Mouse (Mus musculus) macrophage (primary cell): ENCODE results near the gene Lnx2. TPM values are rescaled to one million over a fixed set of nuclear protein-coding genes. Genes with fewer than 3 reads are reported as not detected.

Source experiments
- H3K27ac ChIP-seq: fragments of 350-480 bp; formaldehyde crosslinking; 2 replicates; pipeline ENCODE4 v1.9.0; 2021
- H3K36me3 ChIP-seq: fragments of 350-480 bp; formaldehyde crosslinking; 2 replicates; pipeline ENCODE4 v1.9.0; 2021; ENCODE audit errors: inconsistent target
- H3K4me3 ChIP-seq: fragments of 350-480 bp; formaldehyde crosslinking; 2 replicates; pipeline ENCODE4 v1.9.0; 2021; ENCODE audit errors: inconsistent target
- H3K79me2 ChIP-seq: fragments of 350-480 bp; formaldehyde crosslinking; 2 replicates; pipeline ENCODE4 v1.9.0; 2021; ENCODE audit errors: inconsistent target
- WGBS: methylation state at CpG from one replicate; pipeline ENCODE4 v1.1.7; 2026; ENCODE audit warnings: inconsistent platforms; ENCODE audit not compliant: missing documents; 5-methylcytosine and 5-hydroxymethylcytosine counted together
- polyA plus RNA-seq: library from polyadenylated mRNA; stranded (reverse); fragments of 250-400 nt; gene quantifications from 3 replicates; pipeline ENCODE4 v1.2.4, GENCODE M21; 2018; ENCODE audit warnings: inconsistent platforms

Gene Lnx2
- polyA plus RNA-seq, 1 experiment from 2014 or later: 9.6 TPM

DNA sequence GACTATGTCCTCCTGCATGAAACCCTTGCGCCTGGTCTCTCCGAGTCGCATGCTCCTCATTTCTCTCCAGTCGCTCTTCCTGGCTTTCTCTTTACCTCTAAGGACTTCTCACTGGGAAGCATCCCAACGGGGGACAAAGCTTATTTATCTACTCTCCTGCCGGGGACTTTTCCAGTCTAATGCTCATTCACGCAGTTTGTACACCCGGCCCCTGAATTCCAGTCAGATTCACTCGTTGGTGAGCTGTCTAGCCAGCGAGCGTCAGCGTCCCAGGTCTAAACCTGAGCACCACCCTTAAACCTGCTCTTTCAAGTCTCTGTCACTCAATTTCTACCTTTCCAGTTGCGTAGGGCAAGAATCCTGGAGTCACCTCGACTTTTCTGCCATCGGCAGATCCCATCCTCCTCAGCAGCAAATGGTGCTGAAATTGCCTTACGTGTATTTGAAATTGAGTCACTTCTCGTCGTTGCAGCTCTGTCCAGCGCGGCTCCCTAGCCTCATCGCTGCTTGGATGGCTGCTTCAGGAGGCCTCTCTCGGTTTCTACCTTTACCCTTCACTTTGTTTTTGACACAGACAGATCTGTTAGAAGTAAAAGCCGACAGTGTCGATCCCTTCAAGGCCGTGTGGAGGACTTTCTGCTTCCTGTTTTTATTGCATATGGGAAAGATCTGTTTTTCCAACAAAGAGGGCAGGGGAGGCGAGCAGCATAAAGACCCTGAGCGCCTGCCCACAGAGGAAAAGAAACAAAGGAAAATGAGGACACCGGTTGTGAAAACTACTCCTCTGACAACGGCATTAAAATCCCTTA lies 24.7 kb downstream of the Lnx2 start:
- Histone ChIP-seq H3K4me3 (no peak overlapping the region), H3K27ac (no peak overlapping the region), H3K36me3 (no peaks in the 10 kb centered on the region), H3K79me2 (peaks cover 92% of the 10 kb centered on the region; the same call in 1 of the 2 replicates)
- 73% methylated on average over 28 of the region's 29 CpGs for WGBS

DNA sequence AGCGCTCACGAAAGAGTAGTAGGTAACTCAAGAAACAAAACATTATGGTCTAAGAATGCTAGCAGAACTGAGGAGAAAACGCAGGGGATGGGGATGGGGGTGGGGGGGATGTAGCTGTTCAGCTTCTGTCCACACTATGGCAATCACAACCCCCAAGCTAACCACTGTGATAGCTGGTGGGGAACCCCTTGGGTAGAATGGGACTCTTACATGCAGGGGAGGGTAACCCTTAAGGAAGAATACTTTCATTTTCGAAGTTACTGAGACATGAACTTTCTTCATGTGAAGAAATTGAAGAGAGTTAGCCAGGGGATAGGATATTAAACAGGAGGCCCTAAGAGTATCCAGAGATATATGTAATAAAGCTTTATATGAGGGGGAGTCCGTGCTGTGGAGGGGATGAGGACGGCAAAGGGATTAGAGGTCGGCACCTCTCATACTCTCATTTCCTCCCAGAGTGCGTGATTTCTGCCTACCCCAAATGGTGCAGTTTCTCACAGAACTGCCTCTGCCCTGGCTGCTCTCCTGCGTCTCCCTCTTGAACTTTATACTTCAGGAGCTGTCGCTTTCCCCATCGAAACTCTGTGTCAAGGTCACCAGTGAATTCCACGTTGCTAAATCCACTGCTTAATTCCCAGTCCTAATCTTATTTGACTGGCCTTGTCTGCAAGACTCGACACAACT lies 25.4 kb downstream of the Lnx2 start:
- no peak overlapping the region; the same call in 1 of the 2 replicates for H3K27ac ChIP-seq
- H3K4me3 ChIP-seq: peak overlapping the region; percentile 25
- WGBS: 26% methylated on average over 13 of the region's 13 CpGs
- peaks cover 85% of the 10 kb centered on the region; the same call in 1 of the 2 replicates for H3K79me2 ChIP-seq
- H3K36me3 ChIP-seq: no peaks in the 10 kb centered on the region

DNA sequence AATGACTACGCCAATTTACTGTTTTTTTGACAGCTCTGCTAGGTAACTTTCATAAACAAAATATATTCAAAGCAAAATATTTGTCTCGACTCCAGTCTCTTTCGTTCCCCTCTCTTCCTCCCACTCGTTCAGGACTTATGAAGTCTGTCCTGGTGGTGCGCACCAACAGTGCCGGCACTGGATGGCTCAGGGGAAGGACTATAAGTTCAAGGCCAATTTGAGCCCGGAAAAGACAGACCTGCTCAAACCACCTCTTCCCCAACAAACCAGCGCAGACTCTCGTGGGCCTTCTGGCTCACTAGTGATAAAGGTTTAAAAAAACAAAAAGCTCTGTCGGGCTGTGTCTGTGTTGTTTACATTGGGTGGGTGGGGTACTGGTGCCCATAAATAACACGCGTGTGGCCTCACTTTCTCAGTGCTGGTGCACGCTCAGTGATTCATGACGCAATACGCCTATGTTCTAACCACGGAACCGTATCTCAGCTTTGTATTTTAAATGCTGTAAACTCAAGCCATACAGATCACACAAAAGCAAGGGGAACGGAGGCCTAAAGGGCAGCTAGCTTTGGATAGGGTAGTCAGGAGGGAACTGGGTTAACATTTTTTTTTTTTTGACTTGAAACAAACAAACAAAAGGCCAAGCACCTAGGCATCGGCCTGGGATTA lies 26.7 kb downstream of the Lnx2 start:
- peaks cover 79% of the 10 kb centered on the region; the same call in 1 of the 2 replicates for H3K79me2 ChIP-seq
- WGBS: 90% methylated on average over 19 of the region's 19 CpGs
- H3K27ac ChIP-seq: no peak overlapping the region
- H3K36me3 ChIP-seq: no peaks in the 10 kb centered on the region
- no peak overlapping the region for H3K4me3 ChIP-seq

DNA sequence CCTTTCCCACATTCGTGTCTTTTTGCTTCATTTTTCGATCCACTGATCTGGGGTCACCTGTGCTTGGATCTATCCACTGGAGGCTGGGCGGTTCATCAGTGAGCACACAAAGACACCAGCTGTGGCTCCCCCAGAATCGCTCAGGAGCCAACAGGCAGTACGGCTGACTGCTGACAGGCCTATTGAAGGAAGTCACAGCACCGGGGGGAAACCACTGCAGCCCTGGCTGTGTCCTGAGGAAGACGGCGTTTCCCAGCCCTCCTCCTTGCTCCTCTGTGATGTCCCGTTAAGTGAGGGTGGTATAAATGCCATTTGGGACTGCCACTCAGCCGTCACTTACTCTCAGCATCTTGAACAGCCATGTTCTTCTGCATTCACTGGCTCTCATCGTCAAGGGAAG lies 30.5 kb downstream of the Lnx2 start:
- WGBS: 44% methylated on average over 11 of the region's 11 CpGs

DNA sequence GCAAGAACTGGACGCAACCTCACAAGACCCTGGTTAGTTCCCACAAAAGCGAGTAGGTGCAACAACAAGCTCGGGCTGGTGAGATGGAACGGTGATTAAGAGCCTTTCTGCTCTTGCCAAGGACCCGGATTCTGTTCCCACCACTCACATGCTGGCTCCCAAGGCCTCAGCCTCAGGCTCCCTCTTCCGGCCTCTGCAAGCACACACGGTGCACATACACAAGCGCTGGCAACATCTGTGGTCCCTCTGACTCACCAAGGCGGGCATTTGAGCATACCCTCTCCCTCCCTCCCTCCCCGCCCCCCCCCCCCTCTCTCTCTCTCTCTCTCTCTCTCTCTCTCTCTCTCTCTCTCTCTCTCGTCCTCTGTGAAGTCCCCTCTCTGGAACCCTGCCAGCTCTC lies 31.1 kb downstream of the Lnx2 start:
- H3K79me2 ChIP-seq: peaks cover 65% of the 10 kb centered on the region; the same call in 1 of the 2 replicates
- H3K36me3 ChIP-seq: peaks cover 9% of the 10 kb centered on the region; the same call in 1 of the 2 replicates
- H3K4me3 ChIP-seq: no peak overlapping the region
- 100% methylated on average over 2 of the region's 11 CpGs for WGBS
- H3K27ac ChIP-seq: no peak overlapping the region

More for the DNA sequence above, 30.5 kb downstream of the Lnx2 start:
- Histone ChIP-seq H3K79me2 (peaks cover 69% of the 10 kb centered on the region; the same call in 1 of the 2 replicates), H3K27ac (peak overlapping the region; percentile 65), H3K4me3 (no peak overlapping the region), H3K36me3 (peaks cover 9% of the 10 kb centered on the region; the same call in 1 of the 2 replicates)

DNA sequence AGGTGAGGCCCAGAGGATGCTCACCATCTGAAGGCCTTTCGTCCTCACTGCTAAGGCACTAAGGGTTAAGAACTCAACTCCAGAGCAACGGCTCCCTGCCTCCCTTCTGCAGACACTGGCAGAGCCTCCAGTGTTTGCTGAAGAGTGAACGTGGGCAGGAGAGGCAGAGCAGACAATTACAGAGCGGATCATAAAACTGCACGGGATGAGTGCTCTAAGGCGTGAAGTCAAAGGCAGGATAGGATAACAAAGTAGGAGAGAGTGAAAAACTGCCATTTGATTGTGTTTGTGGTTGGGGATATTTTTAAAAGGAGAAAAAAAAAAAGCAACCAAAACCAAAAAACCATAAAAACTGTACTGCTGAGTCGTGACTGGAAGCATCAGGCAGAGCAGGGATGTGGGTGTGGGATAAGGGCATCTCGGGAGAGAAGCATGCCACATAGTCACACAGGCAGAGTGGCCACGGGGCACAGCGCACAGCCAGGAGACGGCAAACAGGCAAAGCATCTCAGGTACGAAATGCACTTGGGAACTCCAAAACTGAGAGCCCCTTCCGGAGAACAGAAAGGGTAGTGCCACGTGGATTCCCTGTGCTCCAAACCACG lies 33.0 kb downstream of the Lnx2 start:
- WGBS: 89% methylated on average over 15 of the region's 15 CpGs
- Histone ChIP-seq H3K4me3 (no peak overlapping the region), H3K79me2 (peaks cover 50% of the 10 kb centered on the region; the same call in 1 of the 2 replicates), H3K36me3 (peaks cover 9% of the 10 kb centered on the region; the same call in 1 of the 2 replicates), H3K27ac (no peak overlapping the region)

DNA sequence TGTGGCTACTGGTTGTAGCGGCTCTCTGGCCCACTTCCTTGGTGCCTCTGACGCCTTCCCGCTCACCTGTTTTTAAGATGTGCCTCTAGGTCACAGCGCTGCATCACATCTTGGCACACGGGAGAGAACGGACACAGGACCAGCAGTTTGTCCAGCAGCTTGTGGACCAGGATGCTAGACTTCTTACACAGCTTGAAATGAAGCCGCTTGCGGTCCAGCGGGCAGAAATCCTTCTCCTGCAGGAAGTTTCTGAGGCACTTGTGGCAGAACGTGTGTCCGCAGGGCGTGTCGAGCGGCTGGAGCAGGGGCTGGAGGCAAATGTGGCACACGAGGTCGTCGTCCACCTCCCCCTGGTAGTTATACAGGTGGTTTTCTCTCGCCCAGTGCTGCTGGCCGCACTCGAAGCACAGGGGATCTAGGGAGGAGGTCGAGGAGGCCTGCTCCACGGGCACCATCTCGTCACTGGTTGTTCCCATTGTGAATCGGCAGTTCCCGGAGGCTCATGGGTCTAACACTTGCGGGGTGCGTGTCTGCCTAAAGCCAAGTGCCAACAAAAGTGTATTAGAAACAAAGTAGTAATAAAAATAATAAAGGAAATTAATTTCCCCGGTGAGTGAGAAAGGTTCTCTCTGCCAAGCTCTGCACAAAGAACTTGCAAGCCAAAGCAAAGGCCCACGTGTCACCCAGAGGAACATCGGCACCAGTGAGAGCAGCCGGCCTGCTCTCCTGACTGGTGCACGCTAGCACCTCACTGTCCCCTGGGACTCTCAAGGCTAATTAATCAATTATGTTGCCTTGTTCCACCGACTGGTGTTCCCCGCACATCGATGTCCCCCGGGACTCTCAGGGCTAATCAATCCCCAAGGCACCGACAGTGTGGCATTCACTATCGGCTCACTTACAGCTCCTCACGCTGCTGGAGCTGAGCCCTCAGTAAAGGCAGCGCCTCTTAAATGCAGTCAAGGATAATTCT lies 34.1 kb downstream of the Lnx2 start:
- Histone ChIP-seq H3K27ac (no peak overlapping the region), H3K79me2 (peaks cover 50% of the 10 kb centered on the region; the same call in 1 of the 2 replicates), H3K36me3 (peaks cover 9% of the 10 kb centered on the region; the same call in 1 of the 2 replicates), H3K4me3 (no peak overlapping the region)
- WGBS: 95% methylated on average over 37 of the region's 40 CpGs

DNA sequence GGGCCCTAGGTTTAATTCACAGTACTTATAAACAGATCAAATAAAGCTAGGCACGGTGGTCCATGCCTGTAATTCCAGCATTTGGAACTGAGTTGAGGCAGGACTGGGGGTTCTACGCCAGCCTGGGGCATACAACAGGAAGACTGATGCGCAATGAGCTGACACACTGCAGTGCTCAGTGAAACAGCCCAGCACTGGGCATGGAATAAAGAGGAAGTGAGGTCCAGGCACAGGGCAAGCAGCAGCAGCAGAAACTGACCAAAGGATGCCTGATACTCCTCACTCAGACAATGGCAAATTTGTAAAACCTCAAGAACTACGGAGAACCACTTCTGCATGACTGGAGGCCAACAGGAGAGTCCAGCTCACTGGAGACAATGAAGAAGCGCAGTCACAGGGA lies 37.0 kb downstream of the Lnx2 start:
- 50% methylated on average over 5 of the region's 5 CpGs for WGBS
- Histone ChIP-seq H3K4me3 (no peak overlapping the region), H3K79me2 (peaks cover 47% of the 10 kb centered on the region; the same call in 1 of the 2 replicates), H3K36me3 (peaks cover 9% of the 10 kb centered on the region; the same call in 1 of the 2 replicates), H3K27ac (no peak overlapping the region)

DNA sequence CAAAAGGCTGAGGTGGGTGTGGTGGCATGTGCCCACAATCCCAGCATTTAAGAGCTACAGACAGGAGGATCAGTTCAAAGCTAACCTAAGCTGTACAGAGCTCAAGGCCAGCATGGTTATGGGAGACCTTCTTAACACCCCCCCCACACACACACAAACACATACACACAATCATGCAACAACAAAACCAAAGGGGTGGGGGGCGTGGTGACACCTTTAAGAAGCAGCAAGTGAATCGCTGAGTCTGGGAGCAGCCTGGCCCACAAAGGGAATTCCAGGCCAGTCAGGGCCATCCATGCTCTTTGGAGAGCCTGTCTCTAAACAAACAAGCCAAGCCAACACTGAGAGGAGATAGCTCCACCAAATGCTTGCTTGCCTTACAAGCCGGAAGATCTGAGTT lies 38.8 kb downstream of the Lnx2 start:
- WGBS: 97% methylated on average over 3 of the region's 3 CpGs
- H3K36me3 ChIP-seq: peaks cover 9% of the 10 kb centered on the region; the same call in 1 of the 2 replicates

DNA sequence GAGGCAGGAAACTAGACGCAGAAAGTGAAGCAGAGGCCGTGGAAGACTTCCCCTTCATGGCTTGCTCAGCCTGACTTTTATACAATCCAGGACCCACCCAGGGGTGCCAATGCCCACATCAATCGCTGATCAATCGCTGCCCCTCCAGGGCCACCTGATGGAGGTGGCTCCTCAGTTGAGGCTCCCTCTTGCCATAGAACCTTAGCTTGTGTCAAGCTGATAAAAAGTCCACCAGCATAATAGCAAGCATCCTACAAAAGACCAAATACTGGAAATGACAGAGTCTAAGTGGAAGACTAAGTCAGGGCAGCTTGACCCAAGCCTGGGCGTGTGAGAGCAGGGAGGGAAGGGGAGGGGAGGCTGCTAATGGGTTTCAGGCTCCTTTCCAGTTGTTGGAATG lies 39.7 kb downstream of the Lnx2 start:
- no peak overlapping the region for H3K27ac ChIP-seq
- 96% methylated on average over 5 of the region's 5 CpGs for WGBS
- H3K4me3 ChIP-seq: no peak overlapping the region
- peaks cover 29% of the 10 kb centered on the region; the same call in 1 of the 2 replicates for H3K79me2 ChIP-seq
- peaks cover 5% of the 10 kb centered on the region; the same call in 1 of the 2 replicates for H3K36me3 ChIP-seq

More for the DNA sequence above, 38.8 kb downstream of the Lnx2 start:
- no peak overlapping the region for H3K4me3 ChIP-seq
- peaks cover 30% of the 10 kb centered on the region; the same call in 1 of the 2 replicates for H3K79me2 ChIP-seq
- no peak overlapping the region for H3K27ac ChIP-seq

DNA sequence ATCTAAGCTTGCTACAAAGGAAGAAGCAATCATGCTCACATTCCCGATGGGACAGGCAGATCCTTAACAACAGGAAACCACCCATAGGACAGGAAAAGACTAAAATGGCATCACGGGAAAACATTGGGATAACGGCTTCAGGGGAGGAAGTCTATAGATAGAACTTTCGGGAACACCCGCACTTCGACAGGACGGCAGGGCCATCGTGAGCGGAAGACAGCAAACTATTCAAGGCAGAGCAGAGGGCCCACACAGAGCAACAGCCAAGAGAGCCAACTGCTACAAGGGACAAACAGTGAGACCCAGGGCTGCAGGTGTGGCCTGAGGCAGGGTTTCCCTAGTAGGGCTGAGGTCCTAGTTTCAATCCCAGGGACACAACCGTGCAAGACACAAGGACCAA lies 40.4 kb downstream of the Lnx2 start:
- H3K36me3 ChIP-seq: no peaks in the 10 kb centered on the region; the same call in 1 of the 2 replicates
- no peak overlapping the region for H3K4me3 ChIP-seq
- peaks cover 29% of the 10 kb centered on the region; the same call in 1 of the 2 replicates for H3K79me2 ChIP-seq
- no peak overlapping the region for H3K27ac ChIP-seq
- WGBS: 94% methylated on average over 10 of the region's 10 CpGs

DNA sequence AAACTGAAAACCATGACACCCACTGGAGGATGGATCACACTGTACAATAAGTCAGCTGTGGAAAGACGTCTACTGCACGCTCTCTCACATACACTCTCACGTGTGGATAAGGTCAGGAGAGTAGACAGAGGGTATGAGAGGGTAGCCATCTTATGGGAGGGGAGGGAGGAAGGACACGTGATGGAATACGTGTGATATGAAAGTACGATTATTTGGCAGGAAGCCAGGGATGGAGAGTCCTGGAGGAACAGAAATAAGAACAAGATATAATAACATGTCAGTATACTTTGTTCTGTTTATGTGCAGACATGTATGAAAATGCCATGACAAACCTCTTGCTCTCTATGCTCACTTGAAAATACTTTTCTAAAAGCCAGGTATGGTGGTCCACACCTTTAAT lies 41.1 kb downstream of the Lnx2 start:
- Histone ChIP-seq H3K27ac (no peak overlapping the region), H3K36me3 (no peaks in the 10 kb centered on the region; the same call in 1 of the 2 replicates), H3K79me2 (peaks cover 29% of the 10 kb centered on the region; the same call in 1 of the 2 replicates), H3K4me3 (no peak overlapping the region)
- 88% methylated on average over 6 of the region's 6 CpGs for WGBS

DNA sequence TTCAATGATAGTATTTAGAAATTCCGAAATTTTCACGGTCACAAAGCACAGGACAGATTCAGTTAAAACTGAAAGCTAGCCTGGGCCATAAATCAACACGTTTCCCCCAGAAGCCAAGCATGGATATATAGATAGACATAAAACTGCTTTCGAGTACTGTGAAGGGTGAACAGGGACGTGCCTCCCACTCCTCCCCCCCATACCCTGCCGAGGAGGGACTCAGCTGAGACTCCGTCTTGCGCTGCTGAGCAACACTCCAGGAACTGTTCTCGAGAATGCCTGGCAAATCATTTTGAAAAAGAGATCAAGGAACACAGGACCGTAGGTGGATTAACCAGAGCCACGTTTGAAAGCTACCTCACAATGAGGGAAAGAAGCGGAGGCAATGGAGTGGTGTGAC lies 42.1 kb downstream of the Lnx2 start:
- H3K27ac ChIP-seq: no peak overlapping the region
- H3K79me2 ChIP-seq: peaks cover 29% of the 10 kb centered on the region; the same call in 1 of the 2 replicates
- no peaks in the 10 kb centered on the region; the same call in 1 of the 2 replicates for H3K36me3 ChIP-seq
- WGBS: 91% methylated on average over 12 of the region's 12 CpGs
- no peak overlapping the region for H3K4me3 ChIP-seq
